Mouse (Mus musculus) lung, postnatal 0 days (tissue): ENCODE measurements at regions not wholly inside any gene's neighbourhood (a gene's known extent, or its start where the extent isn't known, plus 50 kb on each side); places are given as distances from the start of the nearest gene placed in this dataset.

Source experiments
- CTCF ChIP-seq: IDR thresholded peaks from 2 replicates; pipeline ENCODE4 v1.5.1; 2016; ENCODE audit warnings: antibody characterized with exemption, mild to moderate bottlenecking
- EP300 ChIP-seq: IDR thresholded peaks from 2 replicates; pipeline ENCODE4 v1.6.1; 2016; ENCODE audit warnings: antibody characterized with exemption, mild to moderate bottlenecking, control low read depth

- TF ChIP-seq CTCF (no peak), EP300 (no peak)
Observed at GRCm38 (mm10) chr3:57923061-57923460, 75.2 kb upstream of the Pfn2 start.
